Mouse (Mus musculus) forebrain, embryonic 16.5 days (tissue): ENCODE results near the gene Zfp947. TPM values are rescaled to one million over a fixed set of nuclear protein-coding genes. Genes with fewer than 3 reads are reported as not detected.
"Not testable (repeated sequence)": the region's sequence is repeated elsewhere in the genome, so short reads cannot be mapped to it uniquely, and the experiment has no call there.

Experiments used
- ATAC-seq: fragments of 200-750 bp; cut with Nextera tagmentation; 2 replicates; pipeline ENCODE4 v1.8.0; 2017; ENCODE audit warnings: mild to moderate bottlenecking, moderate library complexity
- H3K27ac ChIP-seq: fragments of 300-500 bp; sonication (generic); 2 replicates; pipeline ENCODE4 v1.5.1; 2014; ENCODE audit warnings: low read length, control low read depth
- H3K27me3 ChIP-seq: fragments of 300-500 bp; sonication (generic); replicated peaks from 2 replicates; pipeline ENCODE4 v1.6.1; 2014; ENCODE audit warnings: low read length; ENCODE audit not compliant: control insufficient read depth, insufficient read depth
- H3K36me3 ChIP-seq: fragments of 300-500 bp; sonication (generic); 2 replicates; pipeline ENCODE4 v1.6.1; 2014; ENCODE audit not compliant: control insufficient read depth, insufficient read depth
- H3K4me1 ChIP-seq: fragments of 300-500 bp; sonication (generic); replicated peaks from 2 replicates; pipeline ENCODE4 v1.6.1; 2014; ENCODE audit warnings: low read length; ENCODE audit not compliant: control insufficient read depth, insufficient read depth
- H3K4me2 ChIP-seq: fragments of 300-500 bp; sonication (generic); 2 replicates; pipeline ENCODE4 v1.6.1; 2014; ENCODE audit warnings: mild to moderate bottlenecking, low read length, control low read depth
- H3K4me3 ChIP-seq: fragments of 300-500 bp; sonication (generic); replicated peaks from 2 replicates; pipeline ENCODE4 v1.5.1; 2014; ENCODE audit warnings: mild to moderate bottlenecking, low read length, control low read depth
- H3K9ac ChIP-seq: fragments of 300-500 bp; sonication (generic); replicated peaks from 2 replicates; pipeline ENCODE4 v1.6.1; 2014; ENCODE audit warnings: low read depth, low read length, control low read depth
- H3K9me3 ChIP-seq: fragments of 300-500 bp; sonication (generic); 2 replicates; pipeline ENCODE4 v1.6.1; 2016; ENCODE audit warnings: low read length; ENCODE audit not compliant: control insufficient read depth
- WGBS: fragments of 180-500 bp; shearing (Covaris S2); extraction: QIAGEN DNeasy Blood & Tissue Kit; methylation state at CpG from one replicate; pipeline ENCODE4 v1.1.7; 2014; 5-methylcytosine and 5-hydroxymethylcytosine counted together
- polyA plus RNA-seq: library from polyadenylated mRNA; unstranded; fragments of >200 nt; fragmentation: Nextera tagmentation; extraction: Ambion mirVana; gene quantifications from 2 replicates; pipeline ENCODE4 v1.2.1, GENCODE M21; 2015

Zfp947 gene
- polyA plus RNA-seq = 1.9 and 2.0 TPM in 2 replicates

GRCm38 (mm10) chr17:22165722-22166294 is at the start of gene Zfp947:
Gene Zfp947 (minus strand): TSS chr17:22166190.
- H3K4me1 ChIP-seq, H3K9me3 ChIP-seq, H3K36me3 ChIP-seq, H3K27me3 ChIP-seq, H3K27ac ChIP-seq: not testable (repeated sequence)
- WGBS = 0% methylated on average over 16 of the region's 16 CpGs
- peak within 1 kb of the TSS; percentile 73 for H3K9ac ChIP-seq
- peak; percentile 90 for ATAC-seq
- H3K4me2 ChIP-seq = peak within 1 kb of the TSS; percentile 61
- H3K4me3 ChIP-seq = peak within 1 kb of the TSS; percentile 60

- ATAC-seq = peak; percentile 68
- not testable (repeated sequence) for H3K36me3 ChIP-seq, H3K27me3 ChIP-seq, H3K4me1 ChIP-seq, H3K9me3 ChIP-seq, H3K27ac ChIP-seq
- peak overlapping the region; percentile 73 for H3K9ac ChIP-seq
- H3K4me3 ChIP-seq = peak overlapping the region; percentile 60
- WGBS = 9% methylated on average over 3 of the region's 3 CpGs
- H3K4me2 ChIP-seq = peak overlapping the region; percentile 61
These were observed 686 bp downstream of the Zfp947 start for GRCm38 (mm10) chr17:22165304-22165703.

- not testable (repeated sequence) for H3K9me3 ChIP-seq, H3K4me3 ChIP-seq, H3K27me3 ChIP-seq, H3K4me1 ChIP-seq, ATAC-seq, H3K27ac ChIP-seq, H3K9ac ChIP-seq, H3K36me3 ChIP-seq, H3K4me2 ChIP-seq
- WGBS = 73% methylated on average over 2 of the region's 4 CpGs
These were observed 12.0 kb downstream of the Zfp947 start for GRCm38 (mm10) chr17:22153951-22154350.

GRCm38 (mm10) chr17:22118770-22119169 is 47.2 kb downstream of the Zfp947 start:
- Histone ChIP-seq H3K36me3 (no peaks in the 10 kb centered on the region), H3K9me3 (0 out of 2 replicates have a peak, but pooled peaks cover 2% of the 10 kb centered on the region), H3K4me1 (no peaks in the 10 kb centered on the region), H3K27me3 (no peaks in the 10 kb centered on the region), H3K27ac (no peak overlapping the region), H3K4me2 (no peak overlapping the region), H3K9ac (no peak overlapping the region), H3K4me3 (no peak overlapping the region)
- no peak for ATAC-seq

Other genes with a start within 250 kb of the Zfp947 start
- gene Zfp942, start 203.7 kb downstream of the Zfp947 start, polyA plus RNA-seq = 27.1 and 27.5 TPM in 2 replicates
- gene Zfp943, start 203.6 kb downstream of the Zfp947 start, polyA plus RNA-seq = 23.3 and 26.9 TPM in 2 replicates
- gene Zfp994, start 59.4 kb upstream of the Zfp947 start, polyA plus RNA-seq = 4.4 and 6.1 TPM in 2 replicates
- 13.4 and 15.8 TPM in 2 replicates for gene CT030661.1, start 148.6 kb upstream of the Zfp947 start, polyA plus RNA-seq
- 20.9 and 24.5 TPM in 2 replicates for gene Zfp944, start 195.2 kb upstream of the Zfp947 start, polyA plus RNA-seq
- 9.7 and 10.2 TPM in 2 replicates for gene Zfp758, start 195.3 kb upstream of the Zfp947 start, polyA plus RNA-seq